Mouse (Mus musculus): ENCODE measurements around the gene B3galt6.
A peak's percentile ranks its signal among the peaks of the same experiment; 100 is the strongest.

The B3galt6 gene

DNA sequence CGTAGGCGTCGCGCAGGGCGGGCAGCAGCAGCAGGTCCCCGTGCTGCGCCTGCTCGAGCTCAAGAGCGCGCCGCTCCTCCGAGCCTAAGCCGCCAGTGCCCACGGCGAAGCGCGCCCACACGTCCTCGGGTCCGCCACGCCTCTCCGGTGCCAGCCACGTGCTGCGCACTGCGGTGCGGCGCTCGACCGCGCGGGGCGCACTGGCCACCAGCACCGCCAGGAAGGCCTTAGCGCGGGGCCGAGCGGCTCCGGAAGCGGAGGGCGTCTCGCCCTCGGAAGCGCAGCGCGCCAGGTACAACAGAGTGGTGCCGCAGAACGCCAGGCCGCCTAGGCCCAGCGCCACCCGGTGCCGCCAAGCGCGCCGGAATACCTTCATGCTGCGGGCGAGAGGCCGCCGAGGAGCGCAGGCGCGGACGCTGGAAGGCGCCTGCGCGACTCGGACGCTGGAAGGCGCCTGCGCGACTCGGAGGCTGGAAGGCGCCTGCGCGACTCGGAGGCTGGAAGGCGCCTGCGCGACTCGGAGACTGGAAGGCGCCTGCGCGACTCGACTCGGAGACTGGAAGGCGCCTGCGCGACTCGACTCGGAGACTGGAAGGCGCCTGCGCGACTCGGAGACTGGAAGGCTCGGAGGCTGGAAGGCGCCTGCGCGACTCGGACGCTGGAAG is at the start of gene B3galt6, which contains the start of gene Sdf4:
Gene B3galt6 (minus strand): TSS at position 409 of the 665 bp plus-strand sequence.
Gene Sdf4 (plus strand): TSS at position 632 of the 665 bp plus-strand sequence.
- DNase-seq (ENCODE audit: low read depth, low spot score) = peak; percentile 68

DNA sequence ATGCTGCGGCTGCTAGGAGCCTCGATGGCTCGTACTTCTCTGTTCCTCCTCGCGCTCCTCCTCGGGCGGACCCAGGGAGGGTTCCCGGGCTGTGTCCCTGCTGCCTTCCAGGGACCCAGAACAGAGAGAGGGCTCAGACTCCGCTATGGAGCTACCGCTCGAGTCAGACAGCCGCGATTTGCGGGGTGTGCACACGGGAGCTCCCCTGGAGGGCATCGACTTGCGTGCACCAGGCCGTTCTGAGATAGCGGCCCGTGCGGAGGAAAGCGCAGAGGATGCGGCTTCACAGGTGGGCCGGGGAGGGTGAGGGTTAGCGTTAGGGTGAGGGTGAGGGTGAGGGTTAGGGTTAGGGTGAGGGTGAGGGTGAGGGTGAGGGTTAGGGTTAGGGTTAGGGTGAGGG is 42.5 kb upstream of the B3galt6 start:
- no peak for DNase-seq (ENCODE audit: low read depth, low spot score)

DNA sequence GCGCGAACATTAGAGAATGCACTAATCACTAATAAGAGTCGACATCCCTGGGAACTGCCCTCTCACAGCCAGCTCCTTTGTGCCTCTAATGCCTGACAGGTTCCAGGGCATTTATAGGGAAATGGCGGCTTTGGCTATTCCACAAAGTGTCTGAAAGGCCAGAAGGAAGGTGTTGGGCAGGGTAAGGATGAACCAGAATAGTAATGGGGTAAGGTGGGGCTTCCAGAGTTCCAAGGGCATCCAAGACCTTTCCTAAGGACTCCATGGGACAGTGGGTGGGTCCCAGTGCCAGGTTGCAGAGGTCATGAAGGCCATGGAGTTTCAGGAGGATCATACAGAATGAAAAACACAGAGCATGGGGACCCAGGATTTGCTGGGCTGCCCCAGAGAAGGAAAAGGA is 41.9 kb upstream of the B3galt6 start:
- DNase-seq (ENCODE audit: low read depth, low spot score) = no peak

DNA sequence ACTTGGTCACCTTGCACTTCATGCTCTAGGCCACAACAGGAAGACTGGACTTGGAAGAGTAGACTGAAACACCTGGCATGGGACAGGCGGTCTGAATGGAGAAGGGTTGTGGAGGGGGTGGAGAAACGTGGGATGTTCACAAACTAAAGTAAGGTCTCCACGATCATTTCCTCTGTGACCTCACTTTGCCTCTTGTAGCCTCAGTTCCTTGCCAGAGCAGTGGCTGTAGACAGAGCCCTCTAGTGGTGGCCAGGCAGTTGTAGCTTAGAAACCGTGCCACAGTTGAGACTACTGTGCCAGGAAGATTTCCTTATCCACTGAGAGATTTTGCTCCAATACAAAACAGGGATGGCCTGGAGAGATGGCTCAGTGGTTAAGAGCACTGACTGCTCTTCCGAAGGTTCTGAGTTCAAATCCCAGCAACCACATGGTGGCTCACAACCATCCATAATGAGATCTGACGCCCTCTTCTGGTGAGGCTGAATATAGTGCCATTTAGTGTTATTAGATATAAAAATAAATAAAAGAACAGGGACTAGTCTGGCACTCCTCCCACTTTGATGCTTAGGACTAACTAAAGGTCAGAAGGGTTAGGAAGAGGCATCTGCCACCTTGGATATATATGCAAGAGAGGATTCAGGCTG is 41.1 kb upstream of the B3galt6 start:
- peak; percentile 39 for DNase-seq (ENCODE audit: low read depth, low spot score)

DNA sequence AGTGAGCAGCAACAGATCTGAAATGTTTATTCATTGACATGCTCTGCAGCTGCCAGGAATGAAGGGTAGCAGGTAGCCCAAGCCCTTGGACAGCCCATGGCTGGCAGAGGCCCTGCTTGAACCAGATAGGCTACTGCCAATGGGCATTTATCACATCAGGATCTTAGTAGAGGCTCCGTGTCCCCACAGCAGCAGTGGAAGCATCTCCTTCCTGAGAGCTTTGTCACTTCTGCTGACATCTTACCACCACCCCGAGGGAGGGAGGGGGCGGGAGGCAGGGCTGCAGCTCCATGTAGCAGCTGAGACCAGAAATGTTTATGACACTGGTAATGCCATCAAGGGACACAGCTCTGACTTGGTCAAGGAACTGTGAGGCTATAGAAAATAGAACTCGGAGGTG is 40.4 kb upstream of the B3galt6 start:
- no peak for DNase-seq (ENCODE audit: low read depth, low spot score)

DNA sequence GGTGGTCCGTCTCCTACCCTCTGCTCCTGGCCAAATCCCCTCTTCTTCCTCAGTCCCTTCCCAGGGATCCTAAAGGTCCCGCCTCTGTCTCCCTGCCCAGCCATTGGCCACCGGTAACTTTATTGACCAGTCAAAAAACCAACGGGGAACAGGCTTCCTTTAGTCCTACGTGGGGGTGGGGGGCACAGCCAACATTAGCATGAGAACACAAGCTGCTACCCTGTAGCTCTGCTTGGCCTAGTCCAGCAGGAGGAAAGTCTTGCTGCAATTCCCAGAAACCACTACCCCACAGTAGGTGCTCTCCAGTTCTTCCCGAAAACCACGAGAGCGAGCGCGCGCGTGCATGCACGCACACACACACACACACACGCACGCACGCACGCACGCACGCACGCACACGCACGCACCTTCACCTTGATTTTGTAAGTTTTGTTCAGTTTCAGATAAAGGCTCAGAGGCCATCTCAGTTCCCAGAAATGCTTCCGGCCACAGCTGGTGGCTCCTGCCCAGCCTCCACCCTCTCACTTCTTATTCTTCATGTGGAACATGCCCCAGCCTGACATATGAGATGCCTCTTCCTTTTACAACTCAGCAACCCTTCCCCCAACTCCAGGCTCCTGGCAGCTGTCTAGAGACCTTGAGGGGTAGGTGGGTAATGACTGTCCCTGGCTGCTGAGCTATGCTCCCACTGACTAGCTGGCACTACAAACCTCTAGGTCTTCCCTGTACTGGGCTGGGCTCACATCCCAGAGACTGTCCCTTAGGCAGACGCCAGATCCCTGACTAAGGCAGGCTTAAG is 39.3 kb upstream of the B3galt6 start:
- peak; percentile 61 for DNase-seq (ENCODE audit: low read depth, low spot score)

DNA sequence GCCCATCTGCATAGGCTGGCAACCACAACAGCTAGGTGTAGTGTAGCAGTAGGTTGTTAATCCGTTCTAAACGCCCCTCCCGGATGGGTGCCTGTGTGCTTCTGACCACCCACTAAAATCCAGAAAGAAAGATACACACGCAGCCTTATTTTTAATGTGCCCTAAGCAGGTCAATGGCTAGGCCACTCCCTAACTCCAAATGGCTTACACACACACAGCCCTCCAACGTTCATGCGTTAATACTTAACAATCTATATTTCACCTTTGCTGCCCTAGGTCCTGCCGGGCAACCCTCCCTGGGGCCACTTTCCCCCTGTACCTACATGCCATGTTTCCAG is 38.8 kb upstream of the B3galt6 start:
- DNase-seq (ENCODE audit: low read depth, low spot score) = no peak

DNA sequence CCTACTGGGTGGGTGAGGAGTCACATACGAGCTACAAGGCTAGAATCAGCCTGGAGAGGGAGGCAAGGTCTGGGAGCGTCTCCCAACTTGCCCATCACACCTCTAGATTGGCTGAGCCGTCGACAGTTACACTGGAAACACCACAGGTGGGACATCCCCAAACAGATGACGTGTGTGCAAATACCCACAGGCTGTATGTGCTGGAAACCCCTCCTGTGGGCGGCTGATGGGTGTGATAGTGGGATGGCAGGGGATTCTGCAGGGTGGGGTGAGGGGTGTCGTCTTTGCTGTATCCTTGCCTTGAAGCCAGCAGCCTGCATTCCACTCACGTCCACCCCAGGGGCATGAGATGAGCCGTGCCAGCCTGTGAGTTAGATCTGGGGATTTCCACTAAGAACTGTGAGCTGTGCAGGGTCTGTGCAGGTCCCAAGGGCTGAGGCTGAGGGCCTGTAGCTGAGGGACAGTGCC is 38.2 kb upstream of the B3galt6 start:
- DNase-seq (ENCODE audit: low read depth, low spot score) = no peak

DNA sequence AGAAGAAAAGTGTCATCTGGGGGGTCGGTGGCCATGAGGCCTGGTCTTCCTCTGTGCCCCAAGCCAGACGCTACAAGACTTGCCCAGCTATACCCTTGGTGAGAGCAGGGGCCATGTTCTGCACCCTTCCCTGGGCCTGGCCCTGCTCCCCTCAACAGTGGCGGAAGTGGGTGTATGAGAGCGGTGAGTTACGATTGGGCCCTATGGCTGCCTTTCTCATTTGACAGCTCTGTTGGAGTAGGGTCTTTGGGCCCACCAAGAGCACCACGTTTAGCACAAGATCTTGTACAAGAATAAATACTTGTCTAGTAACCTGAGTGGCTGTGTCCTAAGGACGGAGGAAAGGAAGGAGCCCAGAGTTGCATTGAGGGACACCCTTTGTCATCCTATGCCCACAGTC is 36.1 kb upstream of the B3galt6 start:
- DNase-seq (ENCODE audit: low read depth, low spot score) = no peak

DNA sequence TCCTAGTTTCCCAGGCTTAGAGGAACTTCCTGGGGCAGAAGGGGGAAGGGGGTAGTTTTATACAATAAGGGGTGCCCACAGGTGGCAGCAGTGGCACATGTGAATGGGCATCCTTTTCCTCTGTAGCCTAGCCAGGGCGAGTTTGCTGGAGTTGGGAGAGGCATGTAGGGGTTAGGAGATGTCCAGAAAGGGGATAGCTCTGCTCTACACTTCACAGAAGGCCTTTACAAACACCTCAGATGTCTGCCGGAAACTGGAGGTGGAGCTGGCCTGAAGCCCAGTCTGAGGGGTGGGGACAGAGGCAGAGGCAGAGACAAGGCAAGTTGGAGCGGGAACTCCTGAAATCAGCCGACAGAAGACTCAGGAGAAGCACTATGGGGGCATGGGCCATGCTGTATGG is 33.6 kb upstream of the B3galt6 start, which contains the start of gene Tnfrsf18:
Gene Tnfrsf18 (plus strand): TSS at position 152 of the 400 bp plus-strand sequence.
- DNase-seq (ENCODE audit: low read depth, low spot score) = no peak

DNA sequence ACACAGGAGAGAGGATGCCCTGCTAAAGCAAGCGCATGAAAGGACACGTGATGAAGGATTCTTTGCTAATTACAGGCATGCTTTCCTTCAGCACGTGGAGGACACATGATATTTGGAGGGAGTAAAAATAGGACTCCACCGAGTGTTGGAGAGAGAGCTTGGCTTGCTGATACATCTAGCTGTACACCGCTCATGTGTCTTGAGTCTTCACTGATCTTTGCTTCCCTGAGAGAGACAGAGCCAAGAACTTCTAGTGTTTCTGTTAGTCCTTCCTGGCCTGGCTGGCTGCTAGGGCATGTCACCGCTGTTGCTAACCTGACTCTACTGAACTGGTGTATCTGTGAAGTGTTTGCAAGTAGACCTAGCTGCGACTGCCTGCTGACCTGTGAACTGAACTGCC is 31.7 kb upstream of the B3galt6 start:
- no peak for DNase-seq (ENCODE audit: low read depth, low spot score)

DNA sequence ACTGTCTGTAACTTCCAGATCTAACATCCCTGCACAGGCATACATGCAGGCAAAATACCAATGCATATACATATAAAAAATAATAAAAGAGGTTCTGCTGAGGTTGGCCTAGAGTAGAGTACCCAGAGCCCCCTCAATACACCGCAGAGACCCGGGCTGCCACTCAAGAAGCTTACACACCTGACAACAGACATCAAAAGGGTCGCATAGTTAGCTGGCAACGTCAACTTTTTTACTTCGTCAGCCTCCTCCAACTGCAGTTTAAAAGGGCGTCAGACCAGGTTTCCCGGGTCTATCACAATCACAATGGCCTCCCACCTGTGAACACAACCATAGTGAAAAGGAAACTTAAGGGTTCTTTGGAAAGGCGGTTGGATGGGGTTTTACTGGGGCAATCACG is 31.1 kb upstream of the B3galt6 start:
- DNase-seq (ENCODE audit: low read depth, low spot score) = no peak

DNA sequence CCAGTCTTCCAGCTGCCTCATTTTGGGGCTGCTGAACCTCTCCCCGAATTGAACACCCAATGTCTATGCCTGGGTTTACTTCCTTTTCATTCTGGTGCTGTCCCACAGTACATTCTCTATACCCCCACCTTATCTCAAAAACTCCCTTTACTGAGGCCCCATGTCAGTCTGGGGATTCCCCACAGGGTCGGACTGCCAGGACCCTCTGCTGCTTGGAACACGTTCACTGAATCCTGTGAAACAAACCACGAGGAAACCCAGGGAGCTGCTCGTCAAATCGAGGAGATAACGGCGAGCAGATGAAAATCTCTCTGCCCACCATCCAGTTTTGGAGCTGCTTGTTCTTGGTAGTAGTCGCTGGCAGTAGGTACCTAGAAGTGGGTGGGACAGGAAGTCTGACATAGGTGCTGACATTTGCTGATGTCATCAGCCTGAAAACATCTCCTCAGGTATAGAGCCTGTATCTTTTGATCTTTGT is 29.5 kb upstream of the B3galt6 start:
- DNase-seq (ENCODE audit: low read depth, low spot score) = no peak

DNA sequence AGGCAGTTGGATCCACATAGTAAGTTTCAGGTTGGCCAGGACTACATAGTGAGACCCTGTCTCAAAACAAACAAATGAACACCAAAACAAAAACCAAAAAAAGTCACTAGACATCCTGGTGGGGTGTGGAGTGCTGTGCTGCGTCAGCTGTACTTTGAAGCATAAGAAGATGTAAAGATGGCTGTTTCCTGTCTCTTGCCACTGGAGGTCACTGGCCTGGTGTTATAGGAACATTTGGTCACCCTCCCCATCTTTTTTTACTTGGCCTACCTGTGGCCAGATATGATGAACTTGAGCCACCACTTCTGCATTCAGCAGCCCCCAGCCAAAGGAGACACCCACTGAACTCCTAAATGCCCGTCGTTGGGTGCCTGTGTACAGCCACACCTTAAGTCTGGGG is 28.9 kb upstream of the B3galt6 start:
- DNase-seq (ENCODE audit: low read depth, low spot score) = no peak

DNA sequence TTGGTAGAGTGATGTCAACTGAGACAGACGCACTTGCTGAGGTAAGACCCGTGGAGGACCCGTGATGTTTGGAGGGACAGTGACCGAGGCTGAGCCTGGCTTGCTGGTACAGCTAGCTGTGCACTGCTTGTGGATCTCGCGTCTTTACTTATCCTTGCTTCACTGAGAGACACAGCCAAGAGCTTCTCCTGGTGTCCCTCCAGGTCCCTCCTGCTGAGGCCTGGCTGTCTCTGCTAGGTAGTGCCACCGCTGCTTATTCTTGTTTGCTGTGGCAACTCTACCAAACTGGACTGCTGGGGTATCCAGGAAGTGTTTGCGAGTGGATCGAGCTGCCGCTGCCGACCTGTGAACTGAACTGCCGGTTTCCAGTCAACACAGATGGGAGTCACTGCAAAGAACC is 27.3 kb upstream of the B3galt6 start:
- DNase-seq (ENCODE audit: low read depth, low spot score) = no peak

DNA sequence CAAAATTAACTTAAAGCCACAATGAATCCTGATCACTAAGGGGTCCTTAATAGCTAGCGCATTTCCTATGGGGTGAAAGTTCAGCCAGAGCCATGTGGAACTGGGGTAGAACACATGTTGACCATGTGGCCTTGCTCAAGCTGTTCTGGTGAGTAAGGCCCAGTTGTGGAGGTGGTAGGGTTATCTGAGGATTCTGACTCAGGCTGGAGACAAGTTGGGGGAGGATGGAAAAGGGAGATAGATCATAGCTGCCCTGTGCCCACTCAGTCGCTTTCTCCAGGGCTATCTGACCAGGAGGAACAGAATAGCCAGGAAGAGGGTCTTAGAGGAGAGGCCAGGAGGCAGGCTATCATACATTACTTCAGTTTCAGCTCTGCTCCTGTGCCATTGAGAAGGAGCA is 22.0 kb upstream of the B3galt6 start:
- no peak for DNase-seq (ENCODE audit: low read depth, low spot score)

DNA sequence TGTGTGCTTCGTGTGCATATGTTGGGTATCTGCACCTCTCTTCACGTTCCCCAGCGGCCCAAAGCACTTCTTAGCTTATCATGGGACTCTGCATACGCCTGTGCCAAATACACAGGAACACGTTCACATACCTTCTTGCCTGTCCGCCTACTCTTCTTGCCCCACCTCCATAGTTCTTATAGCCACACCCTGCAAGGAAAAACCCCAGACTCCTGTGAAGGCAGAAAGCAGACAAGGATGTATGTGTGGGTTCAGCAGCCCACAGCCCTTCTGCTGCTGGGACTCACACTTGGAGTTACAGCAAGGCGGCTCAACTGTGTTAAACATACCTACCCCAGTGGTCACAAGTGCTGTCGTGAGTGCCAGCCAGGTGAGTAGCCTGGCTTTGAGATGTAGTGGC is 21.2 kb upstream of the B3galt6 start, which contains the start of gene Tnfrsf4:
Gene Tnfrsf4 (plus strand): TSS at position 207 of the 400 bp plus-strand sequence.
- DNase-seq (ENCODE audit: low read depth, low spot score) = no peak

DNA sequence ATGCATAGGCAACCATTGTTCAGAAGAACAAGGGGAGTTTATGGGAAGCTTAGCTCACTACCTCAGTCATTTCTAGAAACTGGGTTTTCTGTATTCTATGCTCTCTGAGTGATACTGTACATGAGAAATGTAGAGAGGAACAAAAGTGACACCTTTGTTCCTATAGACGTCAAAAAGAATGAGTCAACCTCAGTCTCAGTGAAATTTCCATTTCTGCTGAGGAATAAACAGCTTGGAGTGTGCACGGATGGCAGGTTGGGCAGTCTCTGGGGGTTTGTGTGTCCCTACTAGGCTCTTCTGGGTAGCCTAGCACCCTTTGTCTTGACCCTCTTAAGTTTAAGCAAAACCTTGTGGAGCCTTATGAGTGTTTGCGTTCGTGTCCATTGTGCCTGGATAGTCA is 15.9 kb upstream of the B3galt6 start:
- no peak for DNase-seq (ENCODE audit: low read depth, low spot score)

DNA sequence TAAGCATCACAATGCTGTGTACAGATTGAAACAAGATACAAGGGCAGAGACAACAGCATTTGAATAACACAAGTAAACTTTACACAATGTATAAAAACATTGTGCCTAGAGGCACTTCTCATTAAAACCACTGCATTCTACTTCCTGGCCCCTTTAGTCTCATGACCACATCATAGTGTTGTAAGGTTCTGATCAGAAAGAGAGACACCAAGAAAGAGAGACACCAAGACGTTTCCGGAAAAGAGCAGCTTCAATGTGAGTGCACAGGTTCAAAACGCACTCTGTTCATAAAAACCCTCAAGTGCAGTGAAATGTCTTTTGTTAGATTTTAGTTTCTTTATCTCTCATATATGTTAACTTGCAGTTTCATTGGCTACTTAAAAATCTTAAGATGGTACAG is 11.7 kb upstream of the B3galt6 start:
- DNase-seq (ENCODE audit: low read depth, low spot score) = no peak

DNA sequence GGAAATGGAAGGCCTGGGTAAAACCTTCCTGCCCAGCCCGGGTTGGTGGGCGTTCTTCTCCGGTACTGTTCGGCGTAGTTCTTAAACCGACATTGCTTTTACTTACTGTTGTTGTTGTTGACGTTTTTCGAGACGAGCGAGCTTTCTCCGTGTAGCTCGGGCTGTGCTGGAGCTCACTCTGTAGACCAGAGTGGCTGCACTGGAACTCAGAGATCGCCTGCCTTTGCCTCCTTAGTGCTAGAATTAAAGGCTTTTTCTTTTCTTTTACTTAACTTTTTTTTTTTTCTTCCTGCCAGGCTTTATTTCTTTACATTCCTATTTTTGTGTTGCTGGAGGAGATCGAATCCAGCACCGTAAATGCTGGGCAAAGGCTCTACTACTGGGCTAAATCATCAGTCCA is 1.2 kb upstream of the B3galt6 start:
- DNase-seq (ENCODE audit: low read depth, low spot score) = no peak

DNA sequence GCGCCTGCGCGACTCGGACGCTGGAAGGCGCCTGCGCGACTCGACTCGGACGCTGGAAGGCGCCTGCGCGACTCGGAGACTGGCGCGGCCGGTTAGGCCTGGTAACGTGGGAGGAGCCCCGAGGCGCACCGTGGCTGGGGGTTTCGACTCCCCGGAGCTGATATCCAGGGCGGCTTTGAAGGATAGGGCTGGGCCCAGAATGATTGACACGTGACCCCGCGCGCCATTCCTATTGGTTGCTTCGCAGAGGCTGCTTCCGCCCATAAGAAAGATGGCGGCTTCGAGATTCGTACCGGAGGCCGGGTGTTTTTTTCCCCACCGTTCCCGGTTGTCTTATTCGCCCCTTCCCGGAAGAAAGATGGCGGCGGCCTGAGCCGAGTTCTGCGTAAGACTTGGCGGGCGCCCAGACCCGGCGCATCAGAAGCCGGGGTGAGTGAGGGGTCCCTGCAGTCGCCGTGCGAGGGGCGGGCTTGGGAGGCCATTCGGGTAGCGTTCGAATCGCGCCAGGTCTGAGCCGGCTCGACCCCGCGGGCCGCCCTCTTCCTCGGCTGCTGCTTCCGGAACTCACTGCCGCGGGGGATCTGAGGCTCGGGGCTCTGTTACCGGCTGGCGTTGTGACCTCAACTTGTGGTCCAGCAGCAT is 578 bp upstream of the B3galt6 start:
- DNase-seq (ENCODE audit: low read depth, low spot score) = no peak

DNA sequence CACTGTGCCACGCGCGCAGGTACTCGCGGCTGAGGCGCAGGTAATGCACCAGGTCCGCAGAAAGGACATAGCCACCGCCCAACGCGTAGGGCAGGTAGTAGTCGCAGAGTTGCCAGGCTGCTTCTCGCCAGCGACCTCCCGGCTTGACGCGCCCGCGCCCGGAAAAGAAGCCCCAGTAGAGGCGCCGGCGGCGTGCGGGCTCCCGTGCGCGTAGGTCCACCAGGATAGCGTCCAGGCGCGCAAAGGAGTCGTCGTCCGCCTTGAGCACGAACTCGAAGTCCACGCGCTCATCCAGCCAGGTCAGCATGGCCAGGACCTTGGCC is 580 bp downstream of the B3galt6 start:
- no peak for DNase-seq (ENCODE audit: low read depth, low spot score)
